Mouse (Mus musculus) CD4-positive, CD25-positive, alpha-beta regulatory T cell (primary cell): ENCODE results near the gene Cbfa2t2. TPM values are rescaled to one million over a fixed set of nuclear protein-coding genes. Genes with fewer than 3 reads are reported as not detected.

Experiments
- polyA plus RNA-seq: library from polyadenylated mRNA; unstranded; fragments of 100-300 nt; shearing (Covaris generic); gene quantifications from one replicate; pipeline ENCODE4 v1.2.1, GENCODE M21; 2017

Cbfa2t2 gene
- polyA plus RNA-seq, result 30.7 TPM

GRCm38 (mm10) chr2:154436458-154437190 is at the start of gene Cbfa2t2:
TSS of gene Cbfa2t2 (plus strand) at chr2:154436481.

DNA sequence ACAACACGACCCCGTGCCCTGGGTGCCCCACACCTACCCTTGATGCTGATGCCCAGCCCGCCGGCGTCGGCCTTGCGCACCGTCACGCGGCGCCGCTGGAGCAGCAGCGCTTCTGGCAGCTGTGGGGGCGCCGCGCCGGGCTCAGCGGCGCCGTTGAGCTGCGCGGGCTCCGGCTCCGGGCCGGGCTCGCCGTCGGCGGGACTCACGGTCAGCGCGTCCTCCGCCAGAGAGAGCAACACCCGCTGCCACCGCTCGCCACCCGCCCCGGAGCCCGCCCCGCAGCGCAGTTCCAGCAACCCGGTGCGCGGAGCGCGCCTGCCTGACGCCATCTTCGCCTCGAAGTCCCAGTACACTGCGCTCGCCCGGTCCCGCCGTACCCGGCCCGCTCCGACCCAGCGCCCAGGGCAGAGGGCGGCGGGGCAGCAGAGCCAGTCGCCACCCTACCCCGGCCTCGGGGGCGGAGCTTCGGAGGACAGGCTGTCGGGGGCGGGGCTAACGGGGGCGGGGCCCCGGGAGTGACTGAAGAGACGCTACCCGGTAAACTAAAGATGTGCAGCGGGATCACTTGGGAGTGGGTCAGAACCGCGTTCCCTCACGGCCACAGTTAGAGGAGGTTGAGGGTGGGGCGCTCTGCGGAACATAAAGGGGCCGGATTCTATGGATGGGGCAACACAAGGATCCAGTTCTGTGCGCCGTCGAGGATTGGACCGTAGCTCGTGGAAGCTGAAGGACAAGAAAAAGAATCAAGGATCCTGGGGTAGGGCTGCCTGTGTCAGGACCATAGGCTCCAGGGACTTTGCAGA is 28.4 kb upstream of the Cbfa2t2 start, which contains the start of gene Snta1:
TSS of gene Snta1 (minus strand) at position 457 of the 803 bp plus-strand sequence.

GRCm38 (mm10) chr2:154546711-154547110 is 110.4 kb downstream of the Cbfa2t2 start, which contains the start of gene 1700003F12Rik:
TSS of gene 1700003F12Rik (plus strand) at chr2:154547085.

DNA sequence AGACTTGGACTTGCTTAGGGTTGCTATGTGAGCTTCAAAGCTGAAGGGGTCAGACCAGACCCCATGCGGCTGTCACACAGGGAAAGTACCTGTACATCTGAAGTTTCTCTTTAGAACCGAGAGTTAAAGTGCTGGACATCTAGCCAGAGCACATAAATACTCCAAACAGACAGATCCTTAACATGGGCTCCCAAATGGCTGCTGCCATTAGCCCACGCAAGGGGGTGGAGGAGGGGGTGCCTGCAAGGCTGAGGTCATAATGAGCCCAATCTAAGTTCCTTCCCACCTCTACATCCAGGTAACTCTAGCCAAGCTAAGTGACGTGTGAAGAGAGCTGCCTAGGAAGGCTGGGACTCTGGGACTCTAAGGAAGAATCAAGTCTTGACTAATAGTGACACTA is 115.2 kb downstream of the Cbfa2t2 start, which contains the start of gene Actl10:
TSS of gene Actl10 (plus strand) at position 301 of the 400 bp plus-strand sequence.

DNA sequence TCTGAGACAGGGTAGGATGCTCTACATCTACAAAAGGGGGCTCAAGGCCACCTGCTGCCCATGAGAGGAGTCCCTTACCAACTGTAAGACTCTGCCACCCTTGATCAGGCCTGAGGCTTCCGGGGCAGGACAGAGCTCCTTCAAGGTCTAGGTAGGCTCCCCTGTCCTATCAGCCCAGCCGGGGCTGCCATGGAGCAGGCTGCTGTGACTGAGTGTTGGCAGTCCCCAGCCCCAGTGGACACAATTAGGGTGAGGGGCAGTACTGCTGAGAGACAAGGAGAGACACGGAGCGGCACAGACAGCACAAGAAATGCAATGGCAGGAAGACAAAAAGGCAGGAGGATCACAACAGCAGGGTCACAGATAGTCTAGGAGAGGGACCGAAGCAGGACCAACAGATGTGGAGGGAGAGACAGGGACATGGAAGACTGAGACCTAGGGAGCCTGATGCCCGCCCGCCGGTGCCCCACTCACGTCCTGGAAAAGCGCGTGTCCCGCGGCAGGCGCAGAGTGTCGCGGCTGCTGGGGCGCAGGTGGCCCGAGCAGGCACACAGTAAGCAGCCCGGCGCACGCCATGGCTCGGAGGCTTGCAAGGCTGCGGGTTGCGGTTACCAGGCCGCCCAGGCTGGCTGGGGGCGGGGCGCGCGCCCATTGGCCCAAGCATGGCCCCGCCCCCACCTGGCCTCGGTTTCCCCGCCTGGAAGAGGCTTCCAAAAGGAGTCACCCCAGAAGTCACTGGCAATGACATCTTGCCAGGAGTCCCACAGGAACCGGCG is 122.2 kb downstream of the Cbfa2t2 start, which contains the start of gene Necab3:
TSS of gene Necab3 (minus strand) at position 627 of the 776 bp plus-strand sequence.

DNA sequence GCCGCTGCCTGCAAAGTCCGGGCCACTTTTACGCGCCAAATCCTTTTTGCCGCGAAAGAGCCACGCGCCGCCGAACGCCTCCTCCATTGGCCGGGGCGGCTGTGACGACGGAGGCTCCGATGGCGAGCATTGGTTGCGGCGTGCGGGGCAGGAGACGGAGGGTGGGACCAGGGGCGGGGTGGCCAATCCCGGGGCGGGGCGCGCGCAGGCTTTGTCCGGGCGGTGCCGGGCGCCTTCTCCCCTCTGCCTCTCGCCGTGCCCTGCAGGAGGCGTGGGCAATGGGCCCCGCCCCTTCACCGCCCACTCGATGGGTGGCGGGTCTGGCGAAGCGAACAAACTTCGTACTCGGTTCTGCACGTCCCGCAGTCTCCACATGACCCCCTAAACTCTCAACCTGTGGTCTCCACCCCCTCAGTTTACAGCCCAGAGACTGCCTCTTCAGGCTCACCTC is 133.6 kb downstream of the Cbfa2t2 start, which contains the start of gene E2f1:
TSS of gene E2f1 (minus strand) at position 57 of the 451 bp plus-strand sequence.

Other genes starting within 250 kb of the Cbfa2t2 start
- not detected for gene Bpifb1, start 245.7 kb upstream of the Cbfa2t2 start, polyA plus RNA-seq
- gene Bpifb5, start 212.7 kb upstream of the Cbfa2t2 start, polyA plus RNA-seq, result not detected
- not detected for gene Bpifb9a, start 178.6 kb upstream of the Cbfa2t2 start, polyA plus RNA-seq
- not detected for gene Bpifb9b, start 129.3 kb upstream of the Cbfa2t2 start, polyA plus RNA-seq
- gene Cdk5rap1, start 63.5 kb upstream of the Cbfa2t2 start, polyA plus RNA-seq, result 18.1 TPM
- 0.24 TPM for gene Snta1, start 28.4 kb upstream of the Cbfa2t2 start, polyA plus RNA-seq
- gene 1700003F12Rik, start 110.6 kb downstream of the Cbfa2t2 start, polyA plus RNA-seq, result not detected
- not detected for gene Actl10, start 115.3 kb downstream of the Cbfa2t2 start, polyA plus RNA-seq
- 0.63 TPM for gene Necab3, start 122.4 kb downstream of the Cbfa2t2 start, polyA plus RNA-seq
- gene E2f1, start 133.4 kb downstream of the Cbfa2t2 start, polyA plus RNA-seq, result 2.8 TPM
- 24.9 TPM for gene Pxmp4, start 167.2 kb downstream of the Cbfa2t2 start, polyA plus RNA-seq
- 0.77 TPM for gene Zfp341, start 176.8 kb downstream of the Cbfa2t2 start, polyA plus RNA-seq
- gene 4930519P11Rik, start 177.0 kb downstream of the Cbfa2t2 start, polyA plus RNA-seq, result 0.50 TPM
- 12.1 TPM for gene Chmp4b, start 215.2 kb downstream of the Cbfa2t2 start, polyA plus RNA-seq